Mouse (Mus musculus) fat pad, adult 2 months (tissue): ENCODE data around the gene Kif2b.

Source experiments
- DNase-seq: peaks from one replicate; pipeline ENCODE4 v3.0.0-alpha.2; 2011; ENCODE audit warnings: low read depth, low spot score; ENCODE audit errors: extremely low read depth

The Kif2b gene

GRCm38 (mm10) chr11:91577317-91577716 is at the start of gene Kif2b:
Kif2b (minus strand) TSS chr11:91577558.
- DNase-seq, result no peak

- no peak for DNase-seq
Observed at GRCm38 (mm10) chr11:91593088-91593487, 15.7 kb upstream of the Kif2b start.

- no peak for DNase-seq
Observed at GRCm38 (mm10) chr11:91576856-91577255, 502 bp downstream of the Kif2b start.

GRCm38 (mm10) chr11:91575406-91575805 is 2.0 kb downstream of the Kif2b start:
- DNase-seq, result no peak

GRCm38 (mm10) chr11:91574477-91574876 is 2.9 kb downstream of the Kif2b start:
- no peak for DNase-seq

GRCm38 (mm10) chr11:91530737-91531136 is 46.6 kb downstream of the Kif2b start:
- no peak for DNase-seq
